Mouse (Mus musculus): ENCODE data around the gene Cdkn1a. TPM values are rescaled to one million over a fixed set of nuclear protein-coding genes. Genes with fewer than 3 reads are reported as not detected.

Gene Cdkn1a
- polyA plus RNA-seq, 1 experiment from 2014 or later = 74.9 TPM

DNA sequence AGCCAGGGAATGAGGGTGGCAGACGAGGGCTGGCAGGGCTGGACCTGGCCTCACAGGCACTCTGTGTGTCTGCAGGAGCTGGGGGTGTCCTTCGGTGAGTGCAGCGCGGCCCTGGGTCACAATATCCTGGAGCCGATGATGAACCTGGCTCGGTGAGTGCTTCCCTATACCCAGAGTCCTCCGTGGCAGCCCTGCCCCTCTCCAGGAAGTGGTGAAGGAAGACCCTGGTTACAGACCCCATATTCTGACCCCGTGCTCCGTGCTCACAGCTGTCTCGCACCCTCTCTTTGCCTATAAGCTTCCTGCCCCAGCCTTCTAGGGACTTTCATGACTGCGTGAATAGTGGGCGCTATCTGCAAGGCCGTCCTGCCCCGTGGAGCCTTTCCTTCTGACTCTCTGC lies 56.5 kb downstream of the Cdkn1a start:
- TF ChIP-seq CTCF (IDR thresholded peaks at IDR 0.05; ENCODE audit: low read depth) = no peak
- WGBS = 78% methylated on average over 14 of the region's 14 CpGs
- H3K4me1 ChIP-seq (replicated peaks; ENCODE audit: control insufficient read depth, insufficient read depth, low read length) = no peaks in the 10 kb centered on the region
- no peaks in the 10 kb centered on the region for H3K9me3 ChIP-seq (ENCODE audit: control insufficient read depth)
- H3K27ac ChIP-seq (ENCODE audit: low read depth, low read length) = no peak overlapping the region
- H3K36me3 ChIP-seq (ENCODE audit: control insufficient read depth, insufficient read depth) = no peaks in the 10 kb centered on the region
- H3K27me3 ChIP-seq (replicated peaks; ENCODE audit: control insufficient read depth, insufficient read depth, low read length) = no peaks in the 10 kb centered on the region
- no peak overlapping the region for H3K4me2 ChIP-seq (replicated peaks; ENCODE audit: low read depth)
- ATAC-seq = no peak
- no peak overlapping the region for H3K4me3 ChIP-seq (ENCODE audit: low read depth, low read length)
- no peak overlapping the region for H3K9ac ChIP-seq (ENCODE audit: low read depth, low read length)

DNA sequence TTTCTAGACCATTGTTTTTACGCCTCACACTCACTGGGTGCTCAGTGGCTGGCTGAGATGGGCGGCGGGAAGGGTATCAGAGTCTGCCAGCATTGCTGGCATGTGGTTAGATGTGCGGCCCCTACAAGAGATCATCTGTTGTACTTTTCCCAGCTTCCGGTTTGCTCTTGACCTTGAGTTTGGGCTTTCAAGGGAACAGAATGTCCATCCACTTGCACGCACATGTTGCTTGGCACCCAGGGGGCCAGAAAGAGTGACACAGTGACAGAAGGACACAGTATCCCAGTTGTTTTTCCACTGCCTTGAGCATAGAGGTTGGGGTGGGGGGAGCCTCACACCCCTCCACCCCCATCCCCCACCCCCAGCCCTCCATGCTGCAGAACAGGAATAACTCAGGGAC lies 57.0 kb downstream of the Cdkn1a start:
- Histone ChIP-seq H3K4me2 (replicated peaks; ENCODE audit: low read depth) (no peak overlapping the region), H3K36me3 (ENCODE audit: control insufficient read depth, insufficient read depth) (no peaks in the 10 kb centered on the region), H3K27me3 (replicated peaks; ENCODE audit: control insufficient read depth, insufficient read depth, low read length) (no peaks in the 10 kb centered on the region), H3K27ac (ENCODE audit: low read depth, low read length) (no peak overlapping the region), H3K9ac (ENCODE audit: low read depth, low read length) (no peak overlapping the region), H3K4me3 (ENCODE audit: low read depth, low read length) (no peak overlapping the region), H3K4me1 (replicated peaks; ENCODE audit: control insufficient read depth, insufficient read depth, low read length) (no peaks in the 10 kb centered on the region), H3K9me3 (ENCODE audit: control insufficient read depth) (no peaks in the 10 kb centered on the region)
- no peak for ATAC-seq
- no peak for TF ChIP-seq CTCF (IDR thresholded peaks at IDR 0.05; ENCODE audit: low read depth)
- 75% methylated on average over 6 of the region's 6 CpGs for WGBS

DNA sequence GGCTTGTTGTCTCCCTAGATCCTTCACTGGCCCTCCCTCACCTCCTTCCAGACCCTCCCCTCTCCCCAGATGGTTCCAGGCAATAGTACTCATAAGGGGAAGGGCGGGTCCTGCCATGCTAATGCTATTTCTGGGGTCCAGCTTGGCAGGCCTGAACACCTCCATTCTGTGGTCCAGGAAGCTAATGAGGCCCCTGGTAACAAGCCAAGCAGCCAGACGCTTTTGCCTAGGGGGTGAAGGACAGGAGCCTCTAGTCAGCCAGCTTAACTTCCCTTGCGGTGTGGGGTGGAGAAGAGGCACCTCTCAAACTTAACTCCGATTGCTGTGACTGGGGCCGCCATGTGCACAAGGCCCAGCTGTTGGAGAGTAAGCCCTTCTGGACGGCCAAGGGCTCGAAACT lies 59.0 kb downstream of the Cdkn1a start:
- Histone ChIP-seq H3K36me3 (ENCODE audit: control insufficient read depth, insufficient read depth) (no peaks in the 10 kb centered on the region), H3K4me3 (ENCODE audit: low read depth, low read length) (no peak overlapping the region), H3K9me3 (ENCODE audit: control insufficient read depth) (no peaks in the 10 kb centered on the region), H3K4me2 (replicated peaks; ENCODE audit: low read depth) (no peak overlapping the region), H3K27me3 (replicated peaks; ENCODE audit: control insufficient read depth, insufficient read depth, low read length) (no peaks in the 10 kb centered on the region), H3K9ac (ENCODE audit: low read depth, low read length) (no peak overlapping the region), H3K27ac (ENCODE audit: low read depth, low read length) (no peak overlapping the region), H3K4me1 (replicated peaks; ENCODE audit: control insufficient read depth, insufficient read depth, low read length) (no peaks in the 10 kb centered on the region)
- 82% methylated on average over 7 of the region's 7 CpGs for WGBS
- no peak for TF ChIP-seq CTCF (IDR thresholded peaks at IDR 0.05; ENCODE audit: low read depth)
- ATAC-seq = no peak

Other genes starting within 250 kb of the Cdkn1a start
- gene Pnpla1, start 232.6 kb upstream of the Cdkn1a start, polyA plus RNA-seq (2015; fragmentation: Nextera tagmentation; extraction: Ambion mirVana) = 0.12 and 0.20 TPM in 2 replicates
- 2.9 and 3.5 TPM in 2 replicates for gene 4930539E08Rik, start 175.7 kb upstream of the Cdkn1a start, polyA plus RNA-seq (2015; fragmentation: Nextera tagmentation; extraction: Ambion mirVana)
- not detected in 2 replicates for gene Pxt1, start 147.1 kb upstream of the Cdkn1a start, polyA plus RNA-seq (2015; fragmentation: Nextera tagmentation; extraction: Ambion mirVana)
- gene Kctd20, start 139.0 kb upstream of the Cdkn1a start, polyA plus RNA-seq (2015; fragmentation: Nextera tagmentation; extraction: Ambion mirVana) = 25.6 and 27.0 TPM in 2 replicates
- gene Stk38, start 83.0 kb upstream of the Cdkn1a start, polyA plus RNA-seq (2015; fragmentation: Nextera tagmentation; extraction: Ambion mirVana) = 51.5 and 59.5 TPM in 2 replicates
- gene Srsf3, start 58.3 kb upstream of the Cdkn1a start, polyA plus RNA-seq (2015; fragmentation: Nextera tagmentation; extraction: Ambion mirVana) = 257 TPM in 2 replicates
- 0.20 TPM in 2 replicates for gene Rab44, start 23.2 kb downstream of the Cdkn1a start, polyA plus RNA-seq (2015; fragmentation: Nextera tagmentation; extraction: Ambion mirVana)
- gene Cpne5, start 147.2 kb downstream of the Cdkn1a start, polyA plus RNA-seq (2015; fragmentation: Nextera tagmentation; extraction: Ambion mirVana) = 2.7 and 3.3 TPM in 2 replicates
- 53.7 and 59.1 TPM in 2 replicates for gene Ppil1, start 173.2 kb downstream of the Cdkn1a start, polyA plus RNA-seq (2015; fragmentation: Nextera tagmentation; extraction: Ambion mirVana)
- gene BC004004, start 177.8 kb downstream of the Cdkn1a start, polyA plus RNA-seq (2015; fragmentation: Nextera tagmentation; extraction: Ambion mirVana) = 111 and 116 TPM in 2 replicates
- gene Pi16, start 226.7 kb downstream of the Cdkn1a start, polyA plus RNA-seq (2015; fragmentation: Nextera tagmentation; extraction: Ambion mirVana) = 0.73 and 0.76 TPM in 2 replicates

Measured in intestine, postnatal 0 days (tissue).